Mouse (Mus musculus): ENCODE results near the gene Catsper3. TPM values are rescaled to one million over a fixed set of nuclear protein-coding genes. Genes with fewer than 3 reads are reported as not detected.

Catsper3 gene
- total RNA-seq (2014; fragmentation: Nextera tagmentation) (not detected in 2 replicates), total RNA-seq (2017) (not detected in 2 replicates), polyA plus RNA-seq (2012) (not detected in 2 replicates)

DNA sequence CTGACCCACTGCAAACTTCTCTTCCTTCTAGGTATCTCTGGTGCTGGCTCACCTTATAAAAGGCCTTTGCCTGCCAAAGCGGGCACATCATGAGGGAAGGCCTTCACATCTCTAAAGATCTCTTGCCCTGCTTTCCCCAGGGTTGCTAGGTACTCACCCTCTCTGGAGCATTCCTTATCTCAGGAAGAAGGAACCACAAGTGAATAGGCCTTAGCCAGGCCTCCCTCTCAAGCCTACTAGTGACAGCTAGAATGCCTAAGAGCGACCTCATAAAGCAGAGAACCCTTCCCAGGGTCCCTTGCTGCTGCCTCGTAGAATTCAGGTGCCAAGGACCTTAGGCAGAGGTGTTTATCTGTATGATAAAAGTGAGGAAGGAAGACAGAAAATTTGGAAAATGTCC, at the start of gene Catsper3:
Gene Catsper3, plus strand, starts transcription at position 301 of the 400 bp plus-strand sequence.
- Histone ChIP-seq H3K36me3 (replicated peaks) (no peaks in the 10 kb centered on the region), H3K4me1 (ENCODE audit: insufficient read depth, low read depth, low read length) (no peaks in the 10 kb centered on the region), H3K9me3 (replicated peaks) (no peaks in the 10 kb centered on the region), H3K27me3 (ENCODE audit: insufficient read depth, low read length) (no peaks in the 10 kb centered on the region), H3K4me3 (ENCODE audit: low read depth, low read length) (no peak within 1 kb of the TSS)
- TF ChIP-seq CTCF (IDR thresholded peaks at IDR 0.05; ENCODE audit: low read depth, low read length) (no peak), GATA2 (IDR thresholded peaks at IDR 0.05; ENCODE audit: borderline replicate concordance, low read depth, low read length) (no peak), TAL1 (conservative IDR thresholded peaks at IDR 0.05; ENCODE audit: low read depth, low read length) (no peak), POLR2AphosphoS5 (IDR thresholded peaks at IDR 0.05; ENCODE audit: insufficient replicate concordance, low read depth, low read length) (no peak), GATA1 (IDR thresholded peaks at IDR 0.05; ENCODE audit: borderline replicate concordance, low read length) (no peak)
- no peak for DNase-seq (ENCODE audit: low spot score)
- no peak for ATAC-seq (ENCODE audit: extremely low read depth, insufficient number of reproducible peaks, low FRiP score, poor library complexity, severe bottlenecking)

DNA sequence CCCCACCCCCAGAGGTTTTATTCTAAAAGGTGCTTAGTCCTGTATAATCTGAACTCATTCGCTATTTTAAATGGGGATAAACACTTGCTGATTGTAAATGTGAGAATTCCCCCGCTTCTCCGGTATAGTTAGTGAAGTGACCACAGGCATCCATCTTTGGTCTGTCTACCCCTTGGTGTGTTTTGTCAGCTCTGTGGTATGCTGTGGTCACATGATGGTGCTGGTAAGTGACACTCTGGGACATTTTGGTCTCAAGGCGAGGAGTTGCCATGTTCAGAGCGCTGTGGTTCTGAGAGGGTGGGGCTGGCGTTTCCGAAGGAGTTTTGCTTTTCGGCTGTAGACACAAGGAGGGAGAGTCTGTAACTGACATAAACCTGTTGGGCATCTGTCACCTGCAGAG, 46.5 kb upstream of the Catsper3 start:
- ATAC-seq (ENCODE audit: extremely low read depth, insufficient number of reproducible peaks, low FRiP score, poor library complexity, severe bottlenecking) (no peak), DNase-seq (ENCODE audit: low spot score) (no peak)
- Histone ChIP-seq H3K36me3 (replicated peaks) (peaks cover 68% of the 10 kb centered on the region), H3K27me3 (ENCODE audit: insufficient read depth, low read length) (no peaks in the 10 kb centered on the region), H3K4me1 (ENCODE audit: insufficient read depth, low read depth, low read length) (peaks cover 4% of the 10 kb centered on the region), H3K4me3 (ENCODE audit: low read depth, low read length) (no peak overlapping the region), H3K9me3 (replicated peaks) (no peaks in the 10 kb centered on the region)
- TF ChIP-seq CTCF (IDR thresholded peaks at IDR 0.05; ENCODE audit: low read depth, low read length) = no peak
- TF ChIP-seq GATA2 (IDR thresholded peaks at IDR 0.05; ENCODE audit: borderline replicate concordance, low read depth, low read length) = no peak

DNA sequence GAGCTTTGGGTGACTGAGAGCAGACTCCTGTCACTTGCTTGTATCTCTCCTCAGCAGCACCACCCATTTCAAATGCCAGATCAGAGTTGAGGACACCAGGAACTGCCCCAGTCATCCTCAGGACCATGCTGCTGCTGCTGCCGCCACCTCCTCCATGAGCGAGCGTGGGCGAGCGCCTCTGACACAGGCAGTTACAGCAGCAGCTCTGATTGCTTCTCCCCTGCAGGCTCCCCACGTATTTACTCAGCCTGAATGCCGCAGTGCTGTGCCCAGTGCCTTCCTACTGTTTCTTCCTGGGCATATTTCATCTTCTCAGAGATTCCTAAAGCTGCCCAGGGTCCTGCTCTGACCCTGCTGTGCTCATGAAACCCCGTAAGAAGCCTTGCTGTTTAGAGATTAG, 42.1 kb upstream of the Catsper3 start:
- DNase-seq (ENCODE audit: low spot score) = no peak
- H3K27me3 ChIP-seq (ENCODE audit: insufficient read depth, low read length) = no peaks in the 10 kb centered on the region
- H3K36me3 ChIP-seq (replicated peaks) = peaks cover 56% of the 10 kb centered on the region
- no peak for TF ChIP-seq CTCF (IDR thresholded peaks at IDR 0.05; ENCODE audit: low read depth, low read length)
- H3K4me1 ChIP-seq (ENCODE audit: insufficient read depth, low read depth, low read length) = peaks cover 8% of the 10 kb centered on the region
- H3K9me3 ChIP-seq (replicated peaks) = no peaks in the 10 kb centered on the region; the same call in 1 of the 2 replicates
- H3K4me3 ChIP-seq (ENCODE audit: low read depth, low read length) = no peak overlapping the region
- ATAC-seq (ENCODE audit: extremely low read depth, insufficient number of reproducible peaks, low FRiP score, poor library complexity, severe bottlenecking) = no peak

DNA sequence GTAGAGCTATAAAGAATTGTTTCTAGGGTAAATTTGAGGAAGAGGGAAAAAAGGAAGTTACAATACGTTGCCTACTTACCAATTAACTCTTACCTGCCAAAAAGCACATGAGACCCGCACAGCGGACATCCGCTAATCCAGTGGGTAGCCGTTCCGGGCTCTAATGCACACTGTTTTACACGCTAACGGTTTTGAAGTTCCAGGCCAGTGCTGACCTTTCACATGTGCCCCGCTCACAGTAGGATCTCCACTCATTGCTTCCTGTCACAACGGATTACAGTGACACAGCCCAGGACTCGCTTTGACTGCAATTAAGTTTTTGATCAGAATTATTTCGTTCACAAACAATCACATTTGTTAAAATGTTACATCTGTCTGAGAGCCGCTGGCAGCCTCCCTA, 30.0 kb upstream of the Catsper3 start:
- H3K36me3 ChIP-seq (replicated peaks) = peaks cover 15% of the 10 kb centered on the region
- DNase-seq (ENCODE audit: low spot score) (no peak), ATAC-seq (ENCODE audit: extremely low read depth, insufficient number of reproducible peaks, low FRiP score, poor library complexity, severe bottlenecking) (no peak)
- H3K9me3 ChIP-seq (replicated peaks) = no peaks in the 10 kb centered on the region
- H3K4me1 ChIP-seq (ENCODE audit: insufficient read depth, low read depth, low read length) = peaks cover 7% of the 10 kb centered on the region; the same call in 1 of the 2 replicates
- TF ChIP-seq CTCF (IDR thresholded peaks at IDR 0.05; ENCODE audit: low read depth, low read length) (no peak), POLR2AphosphoS5 (IDR thresholded peaks at IDR 0.05; ENCODE audit: insufficient replicate concordance, low read depth, low read length) (no peak), GATA1 (IDR thresholded peaks at IDR 0.05; ENCODE audit: borderline replicate concordance, low read length) (no peak), GATA2 (IDR thresholded peaks at IDR 0.05; ENCODE audit: borderline replicate concordance, low read depth, low read length) (no peak), TAL1 (conservative IDR thresholded peaks at IDR 0.05; ENCODE audit: low read depth, low read length) (no peak)
- H3K4me3 ChIP-seq (ENCODE audit: low read depth, low read length) = no peak overlapping the region
- no peaks in the 10 kb centered on the region for H3K27me3 ChIP-seq (ENCODE audit: insufficient read depth, low read length)

DNA sequence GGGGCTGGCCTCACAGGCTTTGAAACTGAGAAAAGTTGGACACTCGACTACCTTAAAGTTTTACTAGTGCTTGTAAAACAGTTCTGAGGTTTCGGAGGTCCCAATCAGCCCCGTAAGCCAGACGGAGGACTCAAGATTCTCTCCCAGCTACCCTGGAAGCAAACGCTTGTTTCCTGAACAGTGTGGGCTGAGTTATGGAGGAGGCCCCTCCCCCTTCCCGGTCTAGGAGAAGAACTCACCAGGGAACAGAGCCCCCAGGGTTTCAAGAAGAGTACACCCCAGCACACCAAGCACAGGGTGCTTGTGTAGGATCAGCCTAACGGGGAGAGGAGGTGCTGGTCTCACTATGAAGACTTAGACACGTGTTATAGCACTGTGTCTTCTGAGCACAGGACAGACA, 27.6 kb upstream of the Catsper3 start:
- Histone ChIP-seq H3K4me1 (ENCODE audit: insufficient read depth, low read depth, low read length) (peaks cover 9% of the 10 kb centered on the region), H3K36me3 (replicated peaks) (peaks cover 12% of the 10 kb centered on the region), H3K9me3 (replicated peaks) (no peaks in the 10 kb centered on the region), H3K27me3 (ENCODE audit: insufficient read depth, low read length) (no peaks in the 10 kb centered on the region), H3K4me3 (ENCODE audit: low read depth, low read length) (no peak overlapping the region)
- no peak for TF ChIP-seq TAL1 (conservative IDR thresholded peaks at IDR 0.05; ENCODE audit: low read depth, low read length)
- TF ChIP-seq POLR2AphosphoS5 (IDR thresholded peaks at IDR 0.05; ENCODE audit: insufficient replicate concordance, low read depth, low read length) = no peak
- no peak for TF ChIP-seq CTCF (IDR thresholded peaks at IDR 0.05; ENCODE audit: low read depth, low read length)
- no peak for TF ChIP-seq GATA2 (IDR thresholded peaks at IDR 0.05; ENCODE audit: borderline replicate concordance, low read depth, low read length)
- no peak for TF ChIP-seq GATA1 (IDR thresholded peaks at IDR 0.05; ENCODE audit: borderline replicate concordance, low read length)
- DNase-seq (ENCODE audit: low spot score) (no peak), ATAC-seq (ENCODE audit: extremely low read depth, insufficient number of reproducible peaks, low FRiP score, poor library complexity, severe bottlenecking) (no peak)

DNA sequence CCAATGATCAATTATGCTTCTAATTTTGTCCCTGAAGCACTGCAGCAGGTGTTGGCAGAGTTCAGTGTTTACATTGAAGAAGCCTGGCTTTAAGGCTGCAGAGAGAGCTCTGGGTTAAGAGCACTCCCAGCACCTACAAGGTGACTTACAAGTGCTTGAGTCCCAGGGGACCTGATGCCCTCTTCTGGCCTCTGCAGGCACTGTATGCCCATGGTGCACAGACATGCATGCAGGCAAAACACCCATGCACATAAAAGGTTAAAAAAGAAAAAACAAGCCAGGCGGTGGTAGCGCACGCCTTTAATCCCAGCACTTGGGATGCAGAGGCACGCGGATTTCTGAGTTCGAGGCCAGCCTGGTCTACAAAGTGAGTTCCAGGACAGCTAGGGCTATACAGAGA, 26.7 kb upstream of the Catsper3 start:
- Histone ChIP-seq H3K27me3 (ENCODE audit: insufficient read depth, low read length) (no peaks in the 10 kb centered on the region), H3K4me3 (ENCODE audit: low read depth, low read length) (no peak overlapping the region), H3K36me3 (replicated peaks) (peaks cover 10% of the 10 kb centered on the region), H3K9me3 (replicated peaks) (no peaks in the 10 kb centered on the region), H3K4me1 (ENCODE audit: insufficient read depth, low read depth, low read length) (peaks cover 9% of the 10 kb centered on the region)
- ATAC-seq (ENCODE audit: extremely low read depth, insufficient number of reproducible peaks, low FRiP score, poor library complexity, severe bottlenecking) = no peak
- DNase-seq (ENCODE audit: low spot score) = no peak
- no peak for TF ChIP-seq POLR2AphosphoS5 (IDR thresholded peaks at IDR 0.05; ENCODE audit: insufficient replicate concordance, low read depth, low read length)
- TF ChIP-seq TAL1 (conservative IDR thresholded peaks at IDR 0.05; ENCODE audit: low read depth, low read length) = no peak
- TF ChIP-seq GATA1 (IDR thresholded peaks at IDR 0.05; ENCODE audit: borderline replicate concordance, low read length) = no peak
- no peak for TF ChIP-seq CTCF (IDR thresholded peaks at IDR 0.05; ENCODE audit: low read depth, low read length)
- TF ChIP-seq GATA2 (IDR thresholded peaks at IDR 0.05; ENCODE audit: borderline replicate concordance, low read depth, low read length) = no peak

DNA sequence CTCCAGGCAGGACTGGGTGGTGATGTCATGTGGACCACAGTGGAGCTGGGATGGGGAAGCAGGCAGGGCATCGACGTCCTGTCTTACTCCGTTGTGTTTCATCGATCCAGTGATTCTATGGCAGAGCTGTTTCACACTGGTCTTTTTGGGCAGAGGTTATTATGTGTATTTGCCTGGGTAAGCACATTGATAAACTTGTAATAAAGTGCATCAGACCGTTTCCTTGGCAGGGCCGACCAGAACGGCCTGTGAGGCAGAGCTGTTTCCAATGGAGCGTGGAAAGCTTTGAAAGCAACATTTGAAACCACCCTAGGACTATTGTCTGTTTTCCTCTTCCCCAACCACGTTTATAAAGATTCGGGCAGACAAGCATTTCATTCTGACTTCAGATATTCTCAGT, 23.8 kb upstream of the Catsper3 start:
- DNase-seq (ENCODE audit: low spot score) (no peak), ATAC-seq (ENCODE audit: extremely low read depth, insufficient number of reproducible peaks, low FRiP score, poor library complexity, severe bottlenecking) (no peak)
- no peak overlapping the region for H3K4me3 ChIP-seq (ENCODE audit: low read depth, low read length)
- H3K27me3 ChIP-seq (ENCODE audit: insufficient read depth, low read length) = no peaks in the 10 kb centered on the region
- TF ChIP-seq CTCF (IDR thresholded peaks at IDR 0.05; ENCODE audit: low read depth, low read length) (no peak), GATA1 (IDR thresholded peaks at IDR 0.05; ENCODE audit: borderline replicate concordance, low read length) (no peak), TAL1 (conservative IDR thresholded peaks at IDR 0.05; ENCODE audit: low read depth, low read length) (no peak), POLR2AphosphoS5 (IDR thresholded peaks at IDR 0.05; ENCODE audit: insufficient replicate concordance, low read depth, low read length) (no peak), GATA2 (IDR thresholded peaks at IDR 0.05; ENCODE audit: borderline replicate concordance, low read depth, low read length) (no peak)
- peaks cover 11% of the 10 kb centered on the region for H3K36me3 ChIP-seq (replicated peaks)
- no peaks in the 10 kb centered on the region for H3K9me3 ChIP-seq (replicated peaks)
- peaks cover 9% of the 10 kb centered on the region for H3K4me1 ChIP-seq (ENCODE audit: insufficient read depth, low read depth, low read length)
